Mouse (Mus musculus) kidney, postnatal 0 days (tissue): Measurements from ENCODE around the gene Sgms1. TPM values are rescaled to one million over a fixed set of nuclear protein-coding genes. Genes with fewer than 3 reads are reported as not detected.

Source experiments
- ATAC-seq: fragments of 200-750 bp; cut with Nextera tagmentation; replicated peaks from 2 replicates; pipeline ENCODE4 v1.8.0; 2017; ENCODE audit warnings: low read depth, moderate number of reproducible peaks, moderate TSS enrichment, moderate library complexity; ENCODE audit not compliant: low FRiP score
- DNase-seq: peaks from one replicate; pipeline ENCODE4 v3.0.0-alpha.2; 2016; ENCODE audit warnings: low spot score
- H3K27ac ChIP-seq: fragments of 300-500 bp; sonication (generic); 2 replicates; pipeline ENCODE4 v1.5.1; 2014; ENCODE audit warnings: mild to moderate bottlenecking
- H3K27me3 ChIP-seq: fragments of 300-500 bp; sonication (generic); 2 replicates; pipeline ENCODE4 v1.6.1; 2014; ENCODE audit warnings: low read length, mixed read lengths; ENCODE audit not compliant: insufficient read depth
- H3K36me3 ChIP-seq: fragments of 300-500 bp; sonication (generic); 2 replicates; pipeline ENCODE4 v1.6.1; 2014; ENCODE audit warnings: low read length, mixed read lengths; ENCODE audit not compliant: insufficient read depth
- H3K4me1 ChIP-seq: fragments of 300-500 bp; sonication (generic); replicated peaks from 2 replicates; pipeline ENCODE4 v1.6.1; 2014; ENCODE audit warnings: antibody characterized with exemption, low read length, mixed read lengths; ENCODE audit not compliant: insufficient read depth
- H3K4me2 ChIP-seq: fragments of 300-500 bp; sonication (generic); 2 replicates; pipeline ENCODE4 v1.6.1; 2014; ENCODE audit warnings: mild to moderate bottlenecking, low read length, moderate library complexity, mixed read lengths
- H3K4me3 ChIP-seq: fragments of 300-500 bp; sonication (generic); replicated peaks from 2 replicates; pipeline ENCODE4 v1.5.1; 2014; ENCODE audit warnings: low read depth, low read length
- H3K9ac ChIP-seq: fragments of 300-500 bp; sonication (generic); 2 replicates; pipeline ENCODE4 v1.6.1; 2014; ENCODE audit warnings: low read depth, low read length
- H3K9me3 ChIP-seq: fragments of 300-500 bp; sonication (generic); replicated peaks from 2 replicates; pipeline ENCODE4 v1.6.1; 2016; ENCODE audit warnings: low read length, inconsistent platforms, mixed read lengths
- CTCF ChIP-seq: IDR thresholded peaks from 2 replicates; pipeline ENCODE4 v1.5.1; 2016; ENCODE audit warnings: antibody characterized with exemption, low read depth, mild to moderate bottlenecking, moderate library complexity
- WGBS: fragments of 180-500 bp; shearing (Covaris S2); extraction: QIAGEN DNeasy Blood & Tissue Kit; methylation state at CpG from one replicate; pipeline ENCODE4 v1.1.7; 2014; 5-methylcytosine and 5-hydroxymethylcytosine counted together
- polyA plus RNA-seq: library from polyadenylated mRNA; unstranded; fragments of >200 nt; fragmentation: Nextera tagmentation; extraction: Ambion mirVana; gene quantifications from 2 replicates; pipeline ENCODE4 v1.2.1, GENCODE M21; 2015

Gene Sgms1
- polyA plus RNA-seq, 1 experiment from 2014 or later, result 42.4 TPM

GRCm38 (mm10) chr19:32274145-32274544 is 115.4 kb downstream of the Sgms1 start:
- Histone ChIP-seq H3K9ac (no peak overlapping the region), H3K9me3 (no peaks in the 10 kb centered on the region), H3K4me2 (no peak overlapping the region), H3K36me3 (0 out of 2 replicates have a peak, but pooled peaks cover 3% of the 10 kb centered on the region), H3K27ac (0 out of 2 replicates have a peak overlapping the region, but pooled peaks have one; percentile 6), H3K4me1 (peaks cover 16% of the 10 kb centered on the region), H3K27me3 (no peaks in the 10 kb centered on the region), H3K4me3 (no peak overlapping the region)
- WGBS, result 63% methylated on average over 2 of the region's 2 CpGs
- no peak for TF ChIP-seq CTCF
- no peak for DNase-seq
- no peak for ATAC-seq

GRCm38 (mm10) chr19:32273714-32274113 is 115.8 kb downstream of the Sgms1 start:
- peaks cover 19% of the 10 kb centered on the region for H3K4me1 ChIP-seq
- 56% methylated on average over 3 of the region's 3 CpGs for WGBS
- H3K36me3 ChIP-seq, result 0 out of 2 replicates have a peak, but pooled peaks cover 3% of the 10 kb centered on the region
- H3K9ac ChIP-seq, result no peak overlapping the region
- no peak overlapping the region for H3K4me2 ChIP-seq
- ATAC-seq (no peak), DNase-seq (no peak)
- H3K27ac ChIP-seq, result 0 out of 2 replicates have a peak overlapping the region, but pooled peaks have one; percentile 6
- no peak overlapping the region for H3K4me3 ChIP-seq
- no peaks in the 10 kb centered on the region for H3K9me3 ChIP-seq
- H3K27me3 ChIP-seq, result no peaks in the 10 kb centered on the region
- TF ChIP-seq CTCF, result no peak

GRCm38 (mm10) chr19:32272475-32273260 is 116.8 kb downstream of the Sgms1 start:
- Histone ChIP-seq H3K36me3 (0 out of 2 replicates have a peak, but pooled peaks cover 3% of the 10 kb centered on the region), H3K27ac (no peak overlapping the region), H3K4me1 (peaks cover 19% of the 10 kb centered on the region), H3K4me3 (no peak overlapping the region), H3K4me2 (no peak overlapping the region), H3K27me3 (no peaks in the 10 kb centered on the region), H3K9ac (no peak overlapping the region), H3K9me3 (no peaks in the 10 kb centered on the region)
- TF ChIP-seq CTCF, result no peak
- 69% methylated on average over 6 of the region's 6 CpGs for WGBS
- ATAC-seq, result no peak
- no peak for DNase-seq

- 73% methylated on average over 11 of the region's 11 CpGs for WGBS
- Histone ChIP-seq H3K4me2 (no peak overlapping the region), H3K36me3 (0 out of 2 replicates have a peak, but pooled peaks cover 3% of the 10 kb centered on the region), H3K9ac (no peak overlapping the region), H3K4me1 (peaks cover 15% of the 10 kb centered on the region), H3K4me3 (no peak overlapping the region), H3K27ac (no peak overlapping the region), H3K27me3 (no peaks in the 10 kb centered on the region), H3K9me3 (no peaks in the 10 kb centered on the region)
- no peak for TF ChIP-seq CTCF
- no peak for DNase-seq
- no peak for ATAC-seq
Measured at GRCm38 (mm10) chr19:32271455-32272200, 117.9 kb downstream of the Sgms1 start.

- Histone ChIP-seq H3K9ac (no peak overlapping the region), H3K4me3 (no peak overlapping the region), H3K4me1 (peaks cover 15% of the 10 kb centered on the region; the same call in 1 of the 2 replicates), H3K9me3 (no peaks in the 10 kb centered on the region), H3K36me3 (0 out of 2 replicates have a peak, but pooled peaks cover 3% of the 10 kb centered on the region), H3K27ac (no peak overlapping the region), H3K4me2 (no peak overlapping the region), H3K27me3 (no peaks in the 10 kb centered on the region)
- TF ChIP-seq CTCF, result no peak
- DNase-seq (no peak), ATAC-seq (no peak)
- WGBS, result 69% methylated on average over 6 of the region's 6 CpGs
Measured at GRCm38 (mm10) chr19:32269844-32270176, 119.7 kb downstream of the Sgms1 start.

- Histone ChIP-seq H3K4me2 (no peak overlapping the region), H3K9me3 (no peaks in the 10 kb centered on the region), H3K27ac (no peak overlapping the region), H3K4me3 (no peak overlapping the region), H3K4me1 (peaks cover 15% of the 10 kb centered on the region; the same call in 1 of the 2 replicates), H3K27me3 (no peaks in the 10 kb centered on the region), H3K9ac (no peak overlapping the region), H3K36me3 (0 out of 2 replicates have a peak, but pooled peaks cover 3% of the 10 kb centered on the region)
- WGBS, result 76% methylated on average over 12 of the region's 12 CpGs
- ATAC-seq, result no peak
- TF ChIP-seq CTCF, result no peak
- DNase-seq, result no peak
Measured at GRCm38 (mm10) chr19:32269141-32269843, 120.2 kb downstream of the Sgms1 start.
